Mouse (Mus musculus) lung, postnatal 4 days (tissue): Measurements from ENCODE around the gene Rimklb.

Experiments used
- DNase-seq, 2 experiments: peaks; one replicate each; pipeline ENCODE4 v3.0.0; 2021

The Rimklb gene

DNA sequence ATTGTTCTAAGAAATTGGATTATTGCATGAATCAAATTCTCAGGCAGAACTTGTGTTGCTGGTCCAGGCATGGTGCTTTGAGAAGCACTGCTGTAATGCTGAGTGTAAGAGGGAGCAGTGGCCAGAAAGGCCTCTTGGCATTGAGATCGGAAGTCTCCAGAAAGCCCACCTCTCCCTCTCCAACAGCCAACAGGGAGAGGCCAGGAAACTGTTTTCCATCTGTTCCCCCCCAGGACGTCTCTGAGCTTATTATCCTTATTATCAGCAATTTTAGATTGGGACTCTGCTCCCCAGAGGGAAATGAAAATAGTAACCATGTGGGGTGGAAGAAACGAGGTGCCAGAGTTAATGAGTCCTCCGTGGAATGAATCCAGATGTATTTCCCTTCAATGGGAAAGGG lies 82.2 kb downstream of the Rimklb start:
- DNase-seq = no peak

GRCm38 (mm10) chr6:122411281-122411680 lies 87.3 kb downstream of the Rimklb start:
- no peak for DNase-seq

DNA sequence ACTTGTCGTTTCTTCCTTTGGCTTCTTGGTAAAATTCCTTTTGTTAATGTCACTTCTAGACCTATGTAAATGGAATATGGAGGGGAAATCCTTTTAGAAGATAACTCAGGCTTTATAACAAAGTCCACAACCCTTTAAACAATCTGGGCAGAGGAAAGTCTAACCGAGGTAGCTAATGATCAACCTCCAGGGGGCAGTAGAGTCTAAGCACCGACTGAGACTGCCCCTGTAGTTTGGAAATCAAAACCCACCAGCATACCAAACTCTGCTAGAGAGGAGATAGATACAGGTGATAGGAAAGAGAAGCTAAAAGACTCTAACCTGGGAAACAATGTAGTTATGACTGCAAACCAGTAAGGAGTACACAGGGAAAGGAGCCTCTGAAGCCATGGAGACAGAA lies 96.3 kb downstream of the Rimklb start:
- DNase-seq = peak in 1 of 2 experiments; percentile 14

DNA sequence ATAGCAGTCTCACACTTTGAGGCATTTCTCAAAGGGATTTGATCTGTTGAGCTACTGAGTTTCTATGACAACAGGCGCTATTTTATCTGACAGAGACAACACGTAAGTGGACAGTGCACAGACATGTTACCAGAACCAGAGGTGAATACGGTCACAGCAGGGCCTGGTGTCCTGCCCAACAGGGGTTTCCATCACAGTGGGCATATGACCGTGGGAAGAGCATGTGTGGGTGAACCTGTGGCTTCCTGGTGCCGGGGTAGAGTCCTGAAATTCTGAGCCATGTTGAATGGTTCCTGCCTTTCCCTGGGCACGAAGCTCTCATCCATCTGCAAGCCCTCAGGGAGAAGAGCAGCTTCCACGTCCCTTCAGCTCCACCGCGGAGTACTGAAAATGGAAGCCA lies 98.3 kb downstream of the Rimklb start:
- DNase-seq = no peak
